In genomic region chr5:32713042-32713702, GRCm38 (mm10) we compare ENCODE assay signal across 8 mouse cellular contexts.
DNase-seq lines count a peak whose midpoint lies in the region; ATAC-seq lines count a peak whose summit lies in the region.

No protein-coding gene starts in this region.

- no peak; the same call in 1 of the 2 replicates for ATAC-seq in lung, embryonic 15.5 days (ENCODE audit: borderline replicate concordance, extremely low read depth, low FRiP score, low TSS enrichment)
- ATAC-seq in hindbrain, embryonic 13.5 days (ENCODE audit: low FRiP score) = no peak; the same call in 1 of the 2 replicates
- no peak for ATAC-seq in midbrain, embryonic 15.5 days (replicated peaks)

- no peaks in the 10 kb centered on the region for H3K36me3 ChIP-seq in lung, embryonic 15.5 days
- no peaks in the 10 kb centered on the region for H3K36me3 ChIP-seq in hindbrain, embryonic 13.5 days
- H3K36me3 ChIP-seq in midbrain, embryonic 15.5 days (replicated peaks) = no peaks in the 10 kb centered on the region

- peak overlapping the region; percentile 71 for H3K4me2 ChIP-seq in lung, embryonic 15.5 days
- peak overlapping the region; percentile 86 for H3K4me2 ChIP-seq in hindbrain, embryonic 13.5 days
- H3K4me2 ChIP-seq in midbrain, embryonic 15.5 days = peak overlapping the region; percentile 69

- H3K9ac ChIP-seq in lung, embryonic 15.5 days = peak overlapping the region; percentile 62
- peak overlapping the region; percentile 78 for H3K9ac ChIP-seq in hindbrain, embryonic 13.5 days
- H3K9ac ChIP-seq in midbrain, embryonic 15.5 days = peak overlapping the region; percentile 43

- peak overlapping the region; percentile 94 for H3K27ac ChIP-seq in lung, embryonic 15.5 days
- H3K27ac ChIP-seq in hindbrain, embryonic 13.5 days = peak overlapping the region; percentile 87
- H3K27ac ChIP-seq in midbrain, embryonic 15.5 days = peak overlapping the region; percentile 81

- no peak for DNase-seq in lung, adult 18-20 months
- DNase-seq in c-Kit-positive CD71-positive TER-119-positive erythroid progenitor cells, embryonic 14.5 days (ENCODE audit: low spot score) = peak; percentile 15
- no peak for DNase-seq in frontal cortex, postnatal 25 days (ENCODE audit: low spot score in 2 of 2)
- DNase-seq in ovary, postnatal 14 days (ENCODE audit: low spot score) = no peak
- no peak for DNase-seq in thymus, postnatal 36 days

- no peaks in the 10 kb centered on the region for H3K27me3 ChIP-seq in lung, embryonic 15.5 days
- no peaks in the 10 kb centered on the region for H3K27me3 ChIP-seq in hindbrain, embryonic 13.5 days
- H3K27me3 ChIP-seq in midbrain, embryonic 15.5 days (replicated peaks) = no peaks in the 10 kb centered on the region

- no peaks in the 10 kb centered on the region for H3K9me3 ChIP-seq in lung, embryonic 15.5 days
- H3K9me3 ChIP-seq in hindbrain, embryonic 13.5 days = no peaks in the 10 kb centered on the region
- H3K9me3 ChIP-seq in midbrain, embryonic 15.5 days = no peaks in the 10 kb centered on the region

- H3K4me1 ChIP-seq in lung, embryonic 15.5 days = peaks cover 11% of the 10 kb centered on the region; the same call in 1 of the 2 replicates
- peaks cover 13% of the 10 kb centered on the region for H3K4me1 ChIP-seq in hindbrain, embryonic 13.5 days (replicated peaks)
- H3K4me1 ChIP-seq in midbrain, embryonic 15.5 days = peaks cover 13% of the 10 kb centered on the region

- 19% methylated on average over 2 of the region's 2 CpGs for WGBS in lung, embryonic 15.5 days
- WGBS in hindbrain, embryonic 13.5 days = 28% methylated on average over 2 of the region's 2 CpGs
- 21% methylated on average over 2 of the region's 2 CpGs for WGBS in midbrain, embryonic 15.5 days

- H3K4me3 ChIP-seq in lung, embryonic 15.5 days = peak overlapping the region; percentile 70
- peak overlapping the region; percentile 72 for H3K4me3 ChIP-seq in hindbrain, embryonic 13.5 days
- H3K4me3 ChIP-seq in midbrain, embryonic 15.5 days = peak overlapping the region; percentile 51
